ENCODE assay signal across 9 mouse cellular contexts in the genomic region with DNA sequence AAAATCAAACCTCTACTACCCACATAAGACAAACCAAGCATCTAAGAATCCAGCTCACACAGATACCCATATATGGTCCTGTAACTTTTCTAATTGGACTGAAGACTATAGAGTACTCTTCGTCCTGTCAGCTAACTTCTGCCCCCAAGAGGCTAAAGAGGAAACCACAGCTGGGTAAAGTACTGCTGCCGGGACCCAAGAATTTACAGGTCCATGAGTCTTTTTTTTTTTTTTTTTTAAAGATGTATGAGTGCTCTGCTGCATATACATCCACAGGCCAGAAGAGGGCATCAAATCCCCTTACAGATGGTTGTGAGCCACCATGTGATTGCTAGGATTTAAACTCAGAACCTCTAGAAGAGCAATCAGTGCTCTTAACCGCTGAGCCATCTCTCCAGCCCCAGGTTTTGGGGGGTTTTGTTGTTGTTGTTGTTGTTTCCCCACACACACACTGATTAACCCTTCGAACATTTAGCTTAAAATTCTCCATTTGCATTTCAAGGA. TPM values are rescaled to one million over a fixed set of nuclear protein-coding genes. Genes with fewer than 3 reads are reported as not detected.
DNase-seq lines count a peak whose midpoint lies in the region; ATAC-seq and TF ChIP-seq lines count a peak whose summit lies in the region.
"Had no signal": no experiment of that assay in that cellular context is flagged by ENCODE, and none has a peak within 500 bp of the region (broad histone marks: within the 10 kb centered on the region; RNA-seq: fewer than 3 reads in every experiment).

No protein-coding gene starts in this region.

- no peaks in the 10 kb centered on the region for H3K27me3 ChIP-seq in heart, embryonic 12.5 days (replicated peaks)
- no peaks in the 10 kb centered on the region for H3K27me3 ChIP-seq in kidney, embryonic 15.5 days
- no peaks in the 10 kb centered on the region for H3K27me3 ChIP-seq in liver, adult 2 months (ENCODE audit: control insufficient read depth, insufficient read depth, low read length)

- H3K4me1 ChIP-seq in bone marrow macrophage, adult 2 months (ENCODE audit: control insufficient read depth, insufficient read depth, low read length): peaks cover 4% of the 10 kb centered on the region; the same call in 1 of the 2 replicates
- H3K4me1 ChIP-seq in embryonic fibroblast, embryonic 13.5 days (ENCODE audit: control insufficient read depth, insufficient read depth, low read length): no peaks in the 10 kb centered on the region; the same call in 1 of the 2 replicates
- peaks cover 11% of the 10 kb centered on the region for H3K4me1 ChIP-seq in heart, embryonic 12.5 days (replicated peaks)
- H3K4me1 ChIP-seq in kidney, embryonic 15.5 days: peaks cover 14% of the 10 kb centered on the region
- peaks cover 4% of the 10 kb centered on the region; the same call in 1 of the 2 replicates for H3K4me1 ChIP-seq in liver, adult 2 months (ENCODE audit: control insufficient read depth, insufficient read depth, low read length)

- TF ChIP-seq CTCF in bone marrow macrophage, adult 2 months (IDR thresholded peaks at IDR 0.05; ENCODE audit: low read depth, low read length): no peak
- TF ChIP-seq CTCF in embryonic fibroblast, embryonic 13.5 days (IDR thresholded peaks at IDR 0.05; ENCODE audit: borderline replicate concordance, insufficient read depth, low read length): no peak
- TF ChIP-seq CTCF in liver, adult 2 months (IDR thresholded peaks at IDR 0.05; ENCODE audit: low read depth, low read length): peak; percentile 38; the same call in 1 of the 2 replicates

- ATAC-seq in heart, embryonic 12.5 days (ENCODE audit: insufficient number of reproducible peaks, low FRiP score): peak; percentile 36; the same call in 1 of the 2 replicates
- ATAC-seq in kidney, embryonic 15.5 days (replicated peaks; ENCODE audit: low FRiP score): peak; percentile 44; the same call in 1 of the 2 replicates

- peak overlapping the region; percentile 43 for H3K4me3 ChIP-seq in bone marrow macrophage, adult 2 months (ENCODE audit: insufficient read depth, low read length)
- peak overlapping the region; percentile 57 for H3K4me3 ChIP-seq in embryonic fibroblast, embryonic 13.5 days (ENCODE audit: insufficient read depth, low read length)
- H3K4me3 ChIP-seq in heart, embryonic 12.5 days: peak overlapping the region; percentile 80
- H3K4me3 ChIP-seq in kidney, embryonic 15.5 days (replicated peaks): peak overlapping the region; percentile 67
- peak overlapping the region; percentile 61 for H3K4me3 ChIP-seq in liver, adult 2 months (ENCODE audit: insufficient read depth, low read depth, low read length)

- WGBS in heart, embryonic 12.5 days: 0% methylated on average over 4 of the region's 4 CpGs
- WGBS in kidney, embryonic 15.5 days: 0% methylated on average over 4 of the region's 4 CpGs
- 0% methylated on average over 4 of the region's 4 CpGs for WGBS in liver, adult 2 months

- H3K9me3 ChIP-seq in heart, embryonic 12.5 days (replicated peaks): no peaks in the 10 kb centered on the region
- H3K9me3 ChIP-seq in kidney, embryonic 15.5 days (replicated peaks): no peaks in the 10 kb centered on the region

- TF ChIP-seq POLR2A in bone marrow macrophage, adult 2 months (IDR thresholded peaks at IDR 0.05; ENCODE audit: borderline replicate concordance, low read depth, low read length): no peak
- TF ChIP-seq POLR2A in embryonic fibroblast, embryonic 13.5 days (IDR thresholded peaks at IDR 0.05; ENCODE audit: low read depth, low read length): no peak
- TF ChIP-seq POLR2A in liver, adult 2 months (IDR thresholded peaks at IDR 0.05; ENCODE audit: extremely low read depth, insufficient read depth, low read length): no peak

- H3K27ac ChIP-seq in bone marrow macrophage, adult 2 months (ENCODE audit: insufficient read depth, low read depth, low read length): peak overlapping the region; percentile 61
- peak overlapping the region; percentile 45 for H3K27ac ChIP-seq in embryonic fibroblast, embryonic 13.5 days (ENCODE audit: insufficient read depth, low read length)
- peak overlapping the region; percentile 87 for H3K27ac ChIP-seq in heart, embryonic 12.5 days (ENCODE audit: poor library complexity, severe bottlenecking)
- H3K27ac ChIP-seq in kidney, embryonic 15.5 days: peak overlapping the region; percentile 86
- 0 out of 2 replicates have a peak overlapping the region, but pooled peaks have one; percentile 20 for H3K27ac ChIP-seq in liver, adult 2 months (replicated peaks; ENCODE audit: insufficient read depth, low read depth, low read length)

- DNase-seq in CD4-positive, CD25-positive, alpha-beta regulatory T cell, adult 2 months (ENCODE audit: low read depth, low spot score): peak; percentile 93
- peak; percentile 83 for DNase-seq in liver, adult 2 months (ENCODE audit: extremely low read depth, low read depth, low spot score)
- peak; percentile 37 to 64 for DNase-seq in monocyte, adult 2 months (ENCODE audit: low read depth in 1 of 2, low spot score in 2 of 2)
- DNase-seq in spleen, postnatal 4 days (ENCODE audit: low spot score in 2 of 2): peak; percentile 77 to 79

- H3K79me2 ChIP-seq in liver, adult 2 months (ENCODE audit: control insufficient read depth, insufficient read depth, low read length): no peaks in the 10 kb centered on the region

- peak overlapping the region; percentile 98 for H3K4me2 ChIP-seq in heart, embryonic 12.5 days
- H3K4me2 ChIP-seq in kidney, embryonic 15.5 days: peak overlapping the region; percentile 71

- peak overlapping the region; percentile 72; the same call in 1 of the 2 replicates for H3K9ac ChIP-seq in heart, embryonic 12.5 days
- peak overlapping the region; percentile 35; the same call in 1 of the 2 replicates for H3K9ac ChIP-seq in kidney, embryonic 15.5 days
- H3K9ac ChIP-seq in liver, adult 2 months (ENCODE audit: low read depth, low read length): peak overlapping the region; percentile 51

- peaks cover 24% of the 10 kb centered on the region for H3K36me3 ChIP-seq in heart, embryonic 12.5 days
- peaks cover 25% of the 10 kb centered on the region for H3K36me3 ChIP-seq in kidney, embryonic 15.5 days
- peaks cover 12% of the 10 kb centered on the region for H3K36me3 ChIP-seq in liver, adult 2 months (ENCODE audit: control insufficient read depth, insufficient read depth, low read length)

RNA-seq across cellular contexts. Expression of a gene that starts 1.1 kb away (rescaled TPM):
- polyA plus RNA-seq in bone marrow macrophage, adult 2 months (2012; ENCODE audit: insufficient read depth, insufficient read length, missing spikeins): 18.6 and 19.4 TPM in 2 replicates
- polyA plus RNA-seq in embryonic fibroblast, embryonic 13.5 days (2011; ENCODE audit: insufficient read length, low read depth, missing spikeins): 14.0 and 16.7 TPM in 2 replicates
- polyA plus RNA-seq in heart, embryonic 12.5 days (2016; fragmentation: Nextera tagmentation; extraction: Ambion mirVana): 39.7 and 40.4 TPM in 2 replicates
- 54.7 and 60.3 TPM in 2 replicates for polyA plus RNA-seq in kidney, embryonic 15.5 days (2015; fragmentation: Nextera tagmentation; extraction: Ambion mirVana)
- 14.0 and 23.2 TPM in 2 replicates for total RNA-seq in liver, adult 2 months (2014; rRNA removed)
- 18.2 and 21.0 TPM in 2 replicates for polyA plus RNA-seq in liver, adult 2 months (2012; rRNA removed)

RNA-seq across cellular contexts. Expression of a gene that starts 9.1 kb away (rescaled TPM):
- polyA plus RNA-seq in bone marrow macrophage, adult 2 months (2012; ENCODE audit: insufficient read depth, insufficient read length, missing spikeins): 0.44 and 1.2 TPM in 2 replicates
- 1.1 and 3.2 TPM in 2 replicates for polyA plus RNA-seq in embryonic fibroblast, embryonic 13.5 days (2011; ENCODE audit: insufficient read length, low read depth, missing spikeins)
- polyA plus RNA-seq in heart, embryonic 12.5 days (2016; fragmentation: Nextera tagmentation; extraction: Ambion mirVana): 0.20 and 0.44 TPM in 2 replicates
- polyA plus RNA-seq in kidney, embryonic 15.5 days (2015; fragmentation: Nextera tagmentation; extraction: Ambion mirVana): 0.48 and 0.53 TPM in 2 replicates
- total RNA-seq in liver, adult 2 months (2014; rRNA removed): 0.65 and 1.4 TPM in 2 replicates
- 1.1 and 1.8 TPM in 2 replicates for polyA plus RNA-seq in liver, adult 2 months (2012; rRNA removed)

RNA-seq across cellular contexts. Expression of a gene that starts 30.1 kb away (rescaled TPM):
- polyA plus RNA-seq in bone marrow macrophage, adult 2 months (2012; ENCODE audit: insufficient read depth, insufficient read length, missing spikeins): not detected in 2 replicates
- polyA plus RNA-seq in embryonic fibroblast, embryonic 13.5 days (2011; ENCODE audit: insufficient read length, low read depth, missing spikeins): not detected in 2 replicates
- not detected in 2 replicates for polyA plus RNA-seq in heart, embryonic 12.5 days (2016; fragmentation: Nextera tagmentation; extraction: Ambion mirVana)
- not detected in 2 replicates for polyA plus RNA-seq in kidney, embryonic 15.5 days (2015; fragmentation: Nextera tagmentation; extraction: Ambion mirVana)
- total RNA-seq in liver, adult 2 months (2014; rRNA removed): not detected in 2 replicates
- polyA plus RNA-seq in liver, adult 2 months (2012; rRNA removed): not detected in 2 replicates
- total RNA-seq: layer of hippocampus, postnatal 25 days had no signal

RNA-seq across cellular contexts. Expression of a gene that starts 30.4 kb away (rescaled TPM):
- polyA plus RNA-seq in bone marrow macrophage, adult 2 months (2012; ENCODE audit: insufficient read depth, insufficient read length, missing spikeins): 0.91 and 2.5 TPM in 2 replicates
- 7.2 and 17.2 TPM in 2 replicates for polyA plus RNA-seq in embryonic fibroblast, embryonic 13.5 days (2011; ENCODE audit: insufficient read length, low read depth, missing spikeins)
- polyA plus RNA-seq in heart, embryonic 12.5 days (2016; fragmentation: Nextera tagmentation; extraction: Ambion mirVana): 224 and 228 TPM in 2 replicates
- polyA plus RNA-seq in kidney, embryonic 15.5 days (2015; fragmentation: Nextera tagmentation; extraction: Ambion mirVana): 39.0 and 46.3 TPM in 2 replicates
- 1,230 and 1,535 TPM in 2 replicates for total RNA-seq in liver, adult 2 months (2014; rRNA removed)
- polyA plus RNA-seq in liver, adult 2 months (2012; rRNA removed): 1,907 and 2,831 TPM in 2 replicates

RNA-seq across cellular contexts. Expression of a gene that starts 34.6 kb away (rescaled TPM):
- polyA plus RNA-seq in bone marrow macrophage, adult 2 months (2012; ENCODE audit: insufficient read depth, insufficient read length, missing spikeins): not detected in 2 replicates
- not detected in 2 replicates for polyA plus RNA-seq in embryonic fibroblast, embryonic 13.5 days (2011; ENCODE audit: insufficient read length, low read depth, missing spikeins)
- not detected in 2 replicates for polyA plus RNA-seq in heart, embryonic 12.5 days (2016; fragmentation: Nextera tagmentation; extraction: Ambion mirVana)
- not detected in 2 replicates for polyA plus RNA-seq in kidney, embryonic 15.5 days (2015; fragmentation: Nextera tagmentation; extraction: Ambion mirVana)
- not detected in 2 replicates for total RNA-seq in liver, adult 2 months (2014; rRNA removed)
- polyA plus RNA-seq in liver, adult 2 months (2012; rRNA removed): not detected in 2 replicates
- total RNA-seq: layer of hippocampus, postnatal 25 days had no signal

Comparison
In these comparisons a context has a peak if more than half of its experiments do, and no peak if none do; other contexts are left out.
1. Peak in every context shown above with its lines: DNase-seq, ATAC-seq, H3K4me3 ChIP-seq and H3K27ac ChIP-seq.
2. H3K27ac ChIP-seq: peak in every context shown above with its lines; median percentile 87 in heart, embryonic 12.5 days; 86 in kidney, embryonic 15.5 days; 61 in bone marrow macrophage, adult 2 months; 45 in embryonic fibroblast, embryonic 13.5 days; 20 in liver, adult 2 months.